Mouse (Mus musculus): ENCODE measurements around the gene BC025920. TPM values are rescaled to one million over a fixed set of nuclear protein-coding genes. Genes with fewer than 3 reads are reported as not detected.
A peak's percentile ranks its signal among the peaks of the same experiment; 100 is the strongest.
"Not testable (repeated sequence)": the region's sequence is repeated elsewhere in the genome, so short reads cannot be mapped to it uniquely, and the experiment has no call there.

Gene BC025920
- total RNA-seq, 2 experiments from 2014 or later = 2.6 to 3.3 TPM

DNA sequence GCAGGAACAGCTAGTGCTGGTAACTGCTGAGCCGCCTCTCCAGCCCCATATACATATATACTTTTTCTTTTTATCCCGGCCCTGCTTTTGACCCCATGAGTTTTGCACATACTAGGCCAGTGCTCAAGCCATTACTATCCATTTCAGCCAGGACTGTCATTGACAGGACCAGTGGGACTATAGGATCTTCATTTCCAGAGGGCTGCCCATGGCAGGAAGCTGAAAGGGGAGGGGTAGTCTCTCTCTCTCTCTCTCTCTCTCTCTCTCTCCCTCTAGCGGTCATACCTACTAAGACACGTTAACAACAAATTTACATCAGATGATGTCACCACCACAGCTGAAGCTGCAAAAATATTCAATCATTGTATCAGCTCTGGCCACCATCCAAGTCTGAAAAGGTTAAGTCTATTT lies 3.3 kb upstream of the BC025920 start:
- DNase-seq (ENCODE audit: low spot score in 2 of 2) = no peak

DNA sequence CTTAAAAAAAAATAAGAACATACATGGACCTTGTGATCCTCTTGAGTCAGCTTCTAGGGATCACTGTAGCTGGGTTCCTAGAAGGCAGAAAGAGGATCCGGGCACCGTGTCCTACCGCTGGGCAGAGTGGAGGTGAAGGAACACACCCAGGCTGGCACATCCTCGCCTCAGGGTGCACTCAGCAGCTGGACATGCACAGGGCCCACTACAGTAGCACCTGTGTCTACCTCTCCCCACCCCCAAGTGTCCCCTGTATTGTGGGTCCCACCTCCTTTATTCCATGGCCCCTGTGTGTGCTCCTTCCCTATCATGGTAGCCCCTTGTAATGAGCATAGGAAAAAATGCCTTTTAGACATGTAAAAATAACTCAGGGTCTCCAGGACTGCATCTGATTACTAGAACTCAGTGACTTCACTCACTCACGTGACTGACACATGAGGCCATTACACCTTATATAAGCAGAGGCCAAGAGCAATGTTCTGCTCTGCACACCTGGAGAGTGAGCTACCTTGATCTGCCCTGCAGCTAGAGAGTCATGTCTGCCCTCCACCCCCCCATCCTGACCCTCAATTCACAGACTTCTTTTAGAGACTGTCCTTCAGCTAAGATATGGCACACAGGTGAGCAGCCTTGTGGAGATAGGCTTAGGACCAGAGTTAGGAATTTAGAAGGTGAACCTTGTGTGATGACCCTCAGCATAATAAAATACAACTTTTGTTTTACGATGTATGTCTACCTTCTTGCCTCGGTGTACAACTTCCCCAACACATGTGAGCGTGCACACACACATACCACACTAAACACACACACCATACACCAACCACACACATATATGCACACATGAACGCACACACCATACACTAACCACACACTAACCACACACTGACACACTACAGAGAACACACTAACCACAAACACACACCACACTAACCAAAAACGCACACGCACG lies 1.8 kb upstream of the BC025920 start:
- DNase-seq (ENCODE audit: low spot score in 2 of 2) = no peak

DNA sequence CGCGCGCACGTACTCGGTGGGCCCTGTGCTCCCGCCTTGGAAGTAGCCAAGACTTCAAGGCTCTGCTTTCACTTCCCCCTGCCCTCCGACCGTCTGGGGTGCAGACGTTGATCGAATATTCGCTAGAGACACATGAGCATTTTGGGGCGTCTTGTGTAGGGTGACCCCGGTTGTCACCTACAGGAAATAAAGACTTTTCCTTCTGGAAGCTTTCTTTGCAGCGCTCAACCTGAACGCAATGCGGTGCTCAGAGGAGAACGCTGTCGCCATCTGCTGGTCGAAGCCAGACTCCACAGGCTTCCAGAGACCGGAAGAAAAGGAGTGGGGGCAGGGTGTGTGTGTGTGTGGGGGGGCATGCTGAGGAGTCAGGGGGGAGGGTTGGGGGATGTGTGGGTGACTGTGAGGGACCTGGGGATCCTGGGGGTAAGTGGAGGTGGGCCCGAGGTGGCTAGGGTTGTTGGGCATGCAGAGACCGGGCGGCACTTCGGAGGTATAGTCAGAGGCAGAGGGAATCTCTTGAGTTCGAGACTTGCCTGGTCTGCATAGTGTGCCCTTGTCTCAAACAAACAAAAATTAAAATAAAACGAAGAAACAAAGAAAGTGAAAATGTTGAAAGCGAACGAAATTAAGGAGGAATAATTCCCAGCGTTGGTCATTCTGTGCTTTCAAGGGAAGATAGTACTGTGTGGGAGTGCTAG lies 953 bp upstream of the BC025920 start:
- DNase-seq (ENCODE audit: low spot score in 2 of 2) = peak; percentile 89 to 90

DNA sequence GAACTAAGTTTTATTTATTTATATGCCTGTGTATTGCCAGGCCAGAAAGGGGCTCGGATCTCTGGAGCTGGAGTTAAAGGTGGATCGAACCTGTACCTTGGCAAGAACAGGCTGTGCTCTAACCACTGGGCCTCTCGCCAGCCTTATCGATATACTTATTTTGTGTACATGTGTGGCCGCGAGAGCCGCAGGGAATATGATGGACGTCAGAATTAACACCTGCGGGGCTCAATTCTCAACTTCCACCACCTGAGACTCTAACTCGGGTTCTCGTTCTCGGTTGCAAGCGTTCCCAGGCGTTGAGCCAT lies 450 bp upstream of the BC025920 start:
- DNase-seq (ENCODE audit: low spot score in 2 of 2) = no peak

DNA sequence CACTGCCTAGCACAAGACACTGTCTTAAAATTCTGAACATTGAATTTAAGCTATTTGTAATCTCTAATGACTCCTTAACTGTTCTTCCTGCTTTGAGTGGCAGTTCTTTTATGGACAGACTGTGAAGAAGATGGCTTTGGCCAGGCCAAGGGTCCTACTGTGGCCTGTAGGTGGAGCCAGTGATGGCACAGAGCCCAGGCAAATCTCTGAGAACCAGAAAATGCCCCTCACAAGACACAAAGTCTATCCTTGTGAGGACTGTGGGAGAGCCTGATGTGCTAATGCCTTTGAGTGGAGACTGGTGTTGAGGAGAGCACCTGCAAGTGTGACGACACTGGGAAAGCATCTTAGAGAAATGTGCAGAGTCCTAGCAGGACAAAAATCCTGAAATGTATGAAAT lies 2.2 kb downstream of the BC025920 start:
- no peak for DNase-seq (ENCODE audit: low spot score in 2 of 2)

DNA sequence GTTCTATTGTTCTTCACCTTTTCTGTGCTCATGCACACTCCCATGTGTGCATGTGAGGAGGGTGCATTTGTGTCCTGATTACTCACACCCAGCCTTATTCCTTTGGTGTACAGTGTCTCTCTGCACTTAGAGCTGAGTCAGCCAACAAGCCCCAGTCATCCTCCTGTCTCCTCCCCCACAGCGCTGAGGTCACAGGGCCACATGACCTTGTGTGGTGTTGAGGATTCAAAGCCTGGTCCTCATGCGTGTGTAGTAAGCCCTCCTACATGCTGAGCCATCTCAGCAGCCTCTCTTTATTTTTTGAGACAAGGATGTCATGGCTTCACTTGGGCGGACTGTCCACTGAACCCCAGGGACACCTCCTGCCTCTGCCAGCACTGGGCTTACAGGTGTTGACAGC lies 6.7 kb downstream of the BC025920 start:
- DNase-seq (ENCODE audit: low spot score in 2 of 2) = no peak

DNA sequence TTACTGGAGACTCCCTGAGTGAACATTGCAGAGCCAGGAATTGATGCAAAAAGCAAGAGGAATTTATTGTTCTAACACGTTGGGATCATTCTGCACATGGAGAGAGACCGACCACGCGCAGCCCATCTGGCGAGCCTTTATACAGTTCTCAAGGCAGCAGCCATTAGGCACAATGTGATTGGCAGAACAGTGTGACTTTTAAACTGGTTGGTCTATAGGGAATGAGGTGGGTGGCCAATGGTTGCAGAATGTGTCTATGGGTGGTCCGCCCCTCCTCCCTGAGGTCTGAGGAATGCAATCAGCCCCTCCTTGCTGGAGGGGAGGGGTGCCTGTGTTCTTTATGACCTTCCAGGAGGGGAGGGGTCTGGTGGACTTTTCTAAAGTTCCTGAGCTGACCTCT lies 9.4 kb downstream of the BC025920 start:
- no peak for DNase-seq (ENCODE audit: low spot score in 2 of 2)

DNA sequence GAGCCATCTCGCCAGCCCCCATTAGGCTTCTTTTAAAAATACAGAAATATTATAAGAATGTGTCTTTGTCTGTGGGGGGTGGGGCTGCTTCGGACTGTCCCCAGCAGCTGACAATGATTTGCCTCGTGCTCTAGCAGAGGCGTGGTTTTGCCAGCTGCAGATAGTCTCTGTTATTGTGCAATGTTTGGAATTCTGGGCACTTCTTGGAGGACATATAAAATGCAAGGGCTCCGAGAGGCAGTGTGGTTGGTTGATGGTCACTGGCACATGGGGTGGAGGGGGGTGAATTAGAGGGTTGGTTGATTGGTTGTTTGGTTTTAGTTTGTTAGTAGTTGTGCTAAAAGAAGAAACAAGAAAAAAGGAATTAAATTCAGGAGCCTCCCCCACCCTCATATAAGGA lies 13.9 kb downstream of the BC025920 start:
- no peak for DNase-seq (ENCODE audit: low spot score in 2 of 2)

DNA sequence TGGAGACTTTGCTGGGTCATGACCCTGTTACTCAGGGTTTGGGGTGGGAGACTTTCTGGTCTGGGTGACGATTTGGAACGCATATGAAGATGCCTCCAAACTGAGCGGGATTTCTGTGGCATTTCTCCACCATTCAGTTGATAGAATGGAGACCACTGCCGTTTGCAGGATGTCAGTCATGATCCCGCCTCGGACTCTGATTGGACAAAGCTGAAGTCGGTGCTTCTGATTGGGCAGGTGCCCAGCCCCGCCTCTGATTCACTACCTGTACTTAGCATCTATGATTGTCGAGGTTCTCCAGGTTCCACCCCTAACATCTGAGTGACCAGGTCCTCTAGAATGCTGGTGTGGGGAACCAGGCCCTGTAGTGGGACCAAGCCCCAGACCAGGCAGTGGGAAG lies 14.7 kb downstream of the BC025920 start:
- no peak for DNase-seq (ENCODE audit: low spot score in 2 of 2)

DNA sequence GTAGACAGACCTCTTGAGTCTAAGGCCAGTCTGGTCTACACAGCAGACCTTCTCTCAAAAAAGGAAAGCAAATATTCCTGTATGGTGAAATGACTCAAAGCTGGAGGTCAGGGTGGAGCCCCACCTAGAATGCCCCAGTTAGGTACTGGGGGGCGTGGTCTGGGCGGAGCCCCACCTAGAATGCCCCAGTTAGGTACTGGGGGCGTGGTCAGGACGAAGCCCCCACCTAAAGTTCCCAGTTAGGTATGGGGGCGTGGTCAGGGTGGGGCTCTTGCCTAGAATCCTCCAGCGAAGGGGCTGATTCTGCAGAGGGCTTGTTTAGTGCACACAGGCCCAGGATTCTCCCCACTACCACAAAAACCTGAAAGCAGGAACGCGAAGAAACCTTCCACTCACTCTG lies 17.4 kb downstream of the BC025920 start:
- DNase-seq (ENCODE audit: low spot score in 2 of 2) = no peak

DNA sequence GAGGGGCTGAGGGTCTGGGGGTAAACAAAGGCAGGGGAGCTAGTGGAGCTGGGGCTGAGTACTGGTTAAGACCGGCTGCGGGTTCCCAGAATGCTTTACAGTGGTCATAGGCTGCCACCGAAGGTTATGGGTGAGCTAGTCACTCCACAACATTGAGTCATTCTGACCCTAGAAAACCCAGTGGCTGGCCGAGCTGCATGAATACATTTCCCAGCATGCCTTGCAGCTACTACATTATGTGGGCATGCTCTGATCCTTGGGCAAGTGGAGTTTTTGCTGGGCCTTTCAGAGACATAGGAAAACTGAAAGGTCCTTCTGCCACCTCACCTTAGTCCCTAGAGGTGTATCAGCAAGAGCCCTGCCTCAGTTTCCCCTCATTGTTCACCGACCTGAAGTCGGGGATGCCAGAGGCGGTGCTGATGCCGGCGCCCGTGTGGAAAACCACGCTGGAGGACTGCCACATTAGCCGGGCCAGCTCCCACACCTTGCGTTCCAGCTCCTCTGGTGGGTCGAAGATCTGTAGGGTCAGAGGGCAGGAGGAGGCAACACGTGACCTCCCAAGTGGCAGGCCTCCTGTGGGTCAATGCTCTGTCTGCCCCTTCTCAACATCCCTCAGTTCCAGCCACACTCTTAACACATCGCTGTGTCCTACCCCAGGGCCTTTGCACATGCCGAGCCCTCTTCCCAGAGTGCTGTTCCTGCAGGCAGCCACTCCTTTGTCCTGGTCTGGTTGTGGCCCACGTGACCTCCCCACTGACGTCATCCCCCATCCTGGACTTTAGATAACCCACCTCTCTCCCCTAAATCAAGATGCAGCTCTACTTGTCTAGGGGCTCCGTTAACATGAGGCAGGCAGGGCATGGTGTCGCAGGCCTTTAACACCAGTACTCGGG lies 20.3 kb downstream of the BC025920 start:
- no peak for DNase-seq (ENCODE audit: low spot score in 2 of 2)

DNA sequence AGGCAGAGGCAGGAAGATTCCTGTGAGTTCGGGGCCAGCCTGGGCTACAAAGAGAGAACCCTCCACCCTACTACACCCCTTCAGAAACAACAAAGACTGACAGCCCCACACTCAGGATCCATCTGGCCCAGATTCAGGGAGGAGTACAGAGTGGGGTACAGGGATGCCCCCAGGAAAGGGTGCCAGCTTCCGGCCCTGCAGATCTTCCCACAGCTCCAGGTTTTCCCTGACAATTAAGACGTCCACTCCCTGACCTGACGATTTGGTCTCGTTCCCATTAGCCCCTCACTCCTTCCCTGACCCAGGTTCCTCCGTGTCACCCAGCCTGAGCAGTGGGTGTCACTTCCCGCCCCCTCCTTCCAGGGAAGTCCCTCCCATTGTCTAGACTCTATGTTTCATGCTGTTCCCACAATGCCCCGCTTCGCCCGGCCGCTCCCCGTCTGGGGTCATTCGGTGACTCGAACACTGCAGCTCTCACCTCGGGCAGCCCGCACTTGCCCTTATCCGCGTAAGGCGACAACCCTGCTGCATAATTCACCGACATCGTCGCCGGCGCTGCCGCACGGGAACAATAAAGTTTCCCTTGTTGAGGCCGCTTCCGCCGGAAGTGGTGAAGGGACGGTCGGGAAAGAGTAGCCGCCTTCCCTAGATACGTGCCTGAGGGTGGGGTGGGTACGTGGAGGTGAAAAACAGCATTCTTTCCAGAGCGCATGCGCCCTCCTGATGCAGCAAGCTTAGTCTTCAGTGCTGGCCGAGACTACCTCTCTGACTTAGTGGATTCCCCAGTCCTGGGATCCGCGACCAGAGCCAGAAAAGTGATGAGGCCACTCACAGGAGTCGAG lies 21.1 kb downstream of the BC025920 start, which contains the start of gene Sirt6:
Gene Sirt6 (minus strand): TSS at position 804 of the 842 bp plus-strand sequence.
- DNase-seq (ENCODE audit: low spot score in 2 of 2) = peak; percentile 89 to 95

DNA sequence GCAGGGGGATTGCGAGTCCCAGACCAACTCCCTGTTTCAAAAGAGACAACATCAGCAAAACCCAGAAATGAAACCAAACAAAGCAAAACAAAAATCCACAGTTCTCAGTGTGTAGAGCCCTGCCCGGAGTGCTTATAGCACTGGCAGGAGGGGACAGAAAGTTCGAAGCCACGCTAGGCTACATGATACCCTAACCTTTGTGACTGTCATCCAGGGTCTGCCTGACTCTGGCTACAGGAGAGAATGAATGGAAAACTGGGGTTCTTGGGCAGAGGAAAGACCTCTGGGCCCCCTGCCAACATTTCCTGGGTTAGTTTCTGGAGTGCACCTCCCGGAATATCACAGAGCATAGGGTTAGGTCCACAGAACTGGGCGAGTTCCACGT lies 21.8 kb downstream of the BC025920 start:
- no peak for DNase-seq (ENCODE audit: low spot score in 2 of 2)

DNA sequence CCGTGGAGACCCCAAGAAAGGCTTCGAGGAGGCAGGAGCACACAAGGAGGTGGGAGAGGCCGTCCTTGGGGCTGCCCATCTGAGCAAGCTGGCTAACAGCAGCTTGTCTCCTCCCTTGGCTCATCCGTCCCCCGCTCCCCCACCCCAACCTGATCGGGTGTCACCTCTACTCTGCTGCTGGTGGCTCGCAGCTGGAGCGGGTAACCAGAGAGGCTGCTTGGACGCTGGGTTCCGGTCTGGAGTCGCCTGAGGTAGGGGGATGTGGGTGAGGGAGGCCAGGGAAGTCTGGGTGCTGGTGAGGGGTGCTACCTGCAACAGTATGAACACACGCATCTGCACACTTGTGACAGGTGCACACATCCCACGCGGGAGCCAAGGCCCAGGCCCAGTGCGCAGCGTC lies 22.3 kb downstream of the BC025920 start, which contains the start of gene Ankrd24:
Gene Ankrd24 (plus strand): TSS at position 151 of the 400 bp plus-strand sequence.
- DNase-seq (ENCODE audit: low spot score in 2 of 2) = no peak

DNA sequence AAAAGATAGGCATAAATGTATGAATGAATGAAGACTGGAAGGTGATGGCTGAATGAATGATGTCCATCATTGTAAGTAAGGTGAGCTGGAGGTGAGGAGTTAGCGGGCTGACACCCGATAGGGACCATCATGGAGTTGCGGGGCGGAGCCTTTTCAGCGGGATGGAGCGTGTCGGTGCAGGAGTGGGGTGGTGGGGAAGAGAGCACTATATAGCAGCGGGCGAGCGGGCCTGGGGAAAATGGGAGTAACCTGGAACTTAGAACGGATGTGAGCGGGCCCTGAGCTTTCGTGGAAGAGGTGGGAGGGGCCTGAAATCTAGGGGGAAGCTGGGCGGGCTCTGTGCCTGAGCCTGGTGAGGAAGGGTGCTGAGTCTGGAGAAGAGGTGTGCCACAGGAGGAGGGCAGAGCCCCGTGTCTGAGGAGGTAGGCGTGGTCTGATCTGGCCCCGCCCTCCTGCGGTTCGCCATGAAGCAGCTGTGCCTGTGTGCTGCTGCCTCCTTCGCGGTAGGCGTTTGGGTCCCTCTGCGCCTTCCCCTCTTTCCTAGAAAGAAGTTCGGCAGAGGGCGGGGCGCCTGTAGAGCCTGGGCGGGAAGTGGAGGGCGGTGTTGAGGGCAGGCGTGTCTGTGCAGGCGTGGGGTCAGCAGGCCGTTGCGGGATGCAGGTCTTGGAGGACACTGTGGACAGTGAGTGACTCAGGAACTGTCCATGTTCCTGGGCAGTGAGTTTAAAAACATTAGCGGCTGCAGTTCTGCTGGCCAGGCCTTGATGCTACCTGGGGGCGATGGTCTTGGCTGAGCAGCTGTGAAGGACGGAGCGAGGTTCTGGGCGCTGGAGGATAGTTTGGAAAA lies 27.4 kb downstream of the BC025920 start:
- peak; percentile 82 to 86 for DNase-seq (ENCODE audit: low spot score in 2 of 2)

DNA sequence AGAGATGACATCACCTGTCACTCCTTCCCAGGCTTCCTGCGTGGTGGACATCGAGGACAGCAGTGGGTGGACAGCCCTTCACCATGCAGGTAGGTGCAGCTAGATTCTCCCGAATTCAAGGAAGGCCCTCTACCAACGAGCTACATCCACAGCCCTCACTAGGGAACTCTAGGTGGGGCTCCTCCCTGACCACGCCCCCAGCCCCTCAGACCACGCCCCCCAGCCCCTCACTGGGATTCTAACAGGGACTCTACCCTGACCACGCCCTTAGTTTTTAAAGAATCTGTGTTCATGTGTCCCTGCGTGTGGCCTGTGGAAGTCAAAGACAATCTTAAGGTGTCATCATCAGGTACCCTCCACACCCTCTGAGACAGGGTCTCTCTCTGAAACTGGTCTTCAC lies 30.3 kb downstream of the BC025920 start:
- no peak for DNase-seq (ENCODE audit: low spot score in 2 of 2)

DNA sequence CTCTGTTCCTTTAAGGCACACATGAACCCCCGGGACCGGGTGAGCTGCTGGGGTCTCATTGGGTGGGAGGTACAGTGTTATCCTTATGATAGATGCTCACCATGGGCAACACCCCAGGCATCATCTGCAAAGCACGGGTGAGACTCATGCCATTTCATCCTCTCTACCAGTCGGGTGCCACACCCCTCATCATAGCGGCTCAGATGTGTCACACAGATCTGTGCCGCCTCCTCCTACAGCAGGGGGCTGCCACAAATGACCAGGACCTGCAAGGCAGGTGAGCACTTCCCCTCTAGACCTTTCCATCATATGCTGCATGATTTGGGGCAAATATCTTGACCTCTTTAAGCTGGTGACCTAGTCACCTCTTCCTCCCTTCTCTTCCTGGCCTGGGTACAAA lies 32.0 kb downstream of the BC025920 start:
- no peak for DNase-seq (ENCODE audit: low spot score in 2 of 2)

DNA sequence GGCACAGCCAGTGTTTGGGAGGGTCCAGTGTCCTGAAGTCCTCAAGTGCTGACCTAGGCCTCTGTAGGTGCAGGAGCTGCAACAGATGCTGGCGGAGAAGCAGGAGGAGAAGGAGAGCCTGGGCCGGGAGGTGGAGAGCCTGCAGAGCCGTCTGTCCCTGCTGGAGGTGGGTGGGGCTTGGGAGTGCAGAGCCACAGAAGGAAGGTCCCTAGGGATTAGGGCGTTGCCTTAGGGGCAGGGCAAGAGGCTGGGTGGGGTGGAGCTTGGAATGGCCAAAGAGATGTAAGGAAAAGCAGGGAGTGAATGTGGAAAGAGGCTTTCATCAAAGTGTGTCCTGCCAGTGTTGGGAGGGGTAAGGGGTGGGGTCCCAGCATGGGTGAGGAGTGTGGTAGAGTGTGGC lies 34.8 kb downstream of the BC025920 start:
- not testable (repeated sequence) for DNase-seq (ENCODE audit: low spot score in 2 of 2)

DNA sequence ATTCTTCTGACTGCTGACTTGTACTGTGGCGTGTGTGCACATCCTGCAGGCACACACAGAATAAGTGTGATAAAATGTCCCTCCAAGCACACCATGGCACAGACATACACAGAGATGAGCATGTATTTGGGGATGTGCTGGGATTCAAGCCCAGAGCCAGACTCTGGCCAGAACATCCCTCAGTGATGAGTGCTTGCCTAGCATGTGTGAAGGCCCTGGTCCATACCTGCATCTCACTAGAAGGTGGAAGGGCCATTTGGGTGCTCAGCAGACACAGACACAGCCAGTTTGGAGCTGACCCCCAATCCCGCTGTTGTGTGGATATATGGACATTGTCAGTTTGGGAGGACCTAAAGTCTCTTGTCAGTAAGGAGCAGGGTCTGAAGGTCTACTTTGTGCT lies 35.5 kb downstream of the BC025920 start:
- no peak for DNase-seq (ENCODE audit: low spot score in 2 of 2)
